Mouse (Mus musculus) forebrain, embryonic 15.5 days (tissue): Measurements from ENCODE around the gene Olfr818. TPM values are rescaled to one million over a fixed set of nuclear protein-coding genes. Genes with fewer than 3 reads are reported as not detected.
"Not testable (repeated sequence)": the region's sequence is repeated elsewhere in the genome, so short reads cannot be mapped to it uniquely, and the experiment has no call there.

Source experiments
- ATAC-seq: fragments of 200-750 bp; cut with Nextera tagmentation; replicated peaks from 2 replicates; pipeline ENCODE4 v1.8.0; 2017; ENCODE audit warnings: mild to moderate bottlenecking, moderate TSS enrichment, moderate library complexity
- H3K27ac ChIP-seq: fragments of 300-500 bp; sonication (generic); replicated peaks from 2 replicates; pipeline ENCODE4 v1.5.1; 2015; ENCODE audit warnings: mild to moderate bottlenecking, inconsistent platforms
- H3K27me3 ChIP-seq: fragments of 300-500 bp; sonication (generic); 2 replicates; pipeline ENCODE4 v1.6.1; 2015; ENCODE audit warnings: inconsistent platforms
- H3K36me3 ChIP-seq: fragments of 300-500 bp; sonication (generic); 2 replicates; pipeline ENCODE4 v1.6.1; 2015; ENCODE audit warnings: mild to moderate bottlenecking, inconsistent platforms
- H3K4me1 ChIP-seq: fragments of 300-500 bp; sonication (generic); 2 replicates; pipeline ENCODE4 v1.6.1; 2015; ENCODE audit warnings: inconsistent platforms
- H3K4me2 ChIP-seq: fragments of 300-500 bp; sonication (generic); replicated peaks from 2 replicates; pipeline ENCODE4 v1.6.1; 2015; ENCODE audit warnings: mild to moderate bottlenecking, inconsistent platforms
- H3K4me3 ChIP-seq: fragments of 300-500 bp; sonication (generic); 2 replicates; pipeline ENCODE4 v1.5.1; 2015; ENCODE audit warnings: mild to moderate bottlenecking, inconsistent platforms
- H3K9ac ChIP-seq: fragments of 300-500 bp; sonication (generic); replicated peaks from 2 replicates; pipeline ENCODE4 v1.6.1; 2015; ENCODE audit warnings: mild to moderate bottlenecking, inconsistent platforms
- H3K9me3 ChIP-seq: fragments of 300-500 bp; sonication (generic); 2 replicates; pipeline ENCODE4 v1.6.1; 2016; ENCODE audit warnings: inconsistent platforms
- WGBS: fragments of 180-500 bp; shearing (Covaris S2); methylation state at CpG from one replicate; pipeline ENCODE4 v1.1.7; 2015; ENCODE audit warnings: mixed read lengths; 5-methylcytosine and 5-hydroxymethylcytosine counted together
- polyA plus RNA-seq: library from polyadenylated mRNA; unstranded; fragments of >200 nt; fragmentation: Nextera tagmentation; extraction: Ambion mirVana; gene quantifications from 2 replicates; pipeline ENCODE4 v1.2.1, GENCODE M21; 2015

The Olfr818 gene
- polyA plus RNA-seq = not detected in 2 replicates

GRCm38 (mm10) chr10:129949000-129949399 is at the start of gene Olfr818:
Olfr818 (minus strand) TSS chr10:129949100.
- Histone ChIP-seq H3K9ac (no peak within 1 kb of the TSS), H3K4me1 (no peaks in the 10 kb centered on the region), H3K36me3 (no peaks in the 10 kb centered on the region), H3K27ac (no peak within 1 kb of the TSS), H3K4me2 (no peak within 1 kb of the TSS), H3K9me3 (no peaks in the 10 kb centered on the region), H3K27me3 (no peaks in the 10 kb centered on the region), H3K4me3 (no peak within 1 kb of the TSS)
- 96% methylated on average over 2 of the region's 2 CpGs for WGBS
- ATAC-seq = no peak

- H3K4me1 ChIP-seq, H3K9ac ChIP-seq, H3K9me3 ChIP-seq, H3K4me3 ChIP-seq, H3K36me3 ChIP-seq, ATAC-seq, H3K27ac ChIP-seq, H3K27me3 ChIP-seq, H3K4me2 ChIP-seq: not testable (repeated sequence)
- no CpG with 5 or more reads among the region's 1 CpGs for WGBS
These were observed 36.1 kb upstream of the Olfr818 start, which contains the start of gene Gm10310 for GRCm38 (mm10) chr10:129984962-129985361. Gm10310 (minus strand) TSS chr10:129985062.

GRCm38 (mm10) chr10:129981867-129982266 is 33.0 kb upstream of the Olfr818 start:
- not testable (repeated sequence) for H3K4me3 ChIP-seq, ATAC-seq, H3K4me1 ChIP-seq, H3K9ac ChIP-seq, H3K36me3 ChIP-seq, H3K4me2 ChIP-seq, H3K9me3 ChIP-seq, H3K27ac ChIP-seq, H3K27me3 ChIP-seq
- no CpG with 5 or more reads among the region's 3 CpGs for WGBS

- no CpG with 5 or more reads among the region's 2 CpGs for WGBS
- H3K36me3 ChIP-seq, H3K4me2 ChIP-seq, H3K4me3 ChIP-seq, H3K27ac ChIP-seq, H3K4me1 ChIP-seq, H3K27me3 ChIP-seq, H3K9ac ChIP-seq, ATAC-seq, H3K9me3 ChIP-seq: not testable (repeated sequence)
These were observed 27.1 kb upstream of the Olfr818 start, which contains the start of gene Olfr247 for GRCm38 (mm10) chr10:129976040-129976439. Olfr247 (minus strand) TSS chr10:129976140.

DNA sequence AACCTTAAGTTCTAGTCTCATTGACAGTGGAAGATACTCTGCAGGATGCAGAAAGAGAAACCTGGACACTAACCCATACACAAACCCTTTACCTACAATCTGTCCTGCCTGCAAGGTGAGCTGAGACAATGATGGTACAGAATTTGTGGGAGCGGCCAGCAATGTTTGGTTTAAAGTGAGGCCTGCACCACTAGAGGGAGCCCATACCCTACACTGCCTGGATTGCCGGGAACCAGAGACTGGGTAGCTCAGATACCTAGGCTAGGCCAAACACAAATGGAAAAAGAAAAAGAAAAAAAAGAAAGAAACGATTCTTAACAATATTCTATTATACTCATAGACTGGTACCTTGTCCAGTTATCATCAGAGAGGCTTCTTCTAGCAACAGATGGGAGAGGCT is 24.1 kb upstream of the Olfr818 start:
- no CpG with 5 or more reads among the region's 3 CpGs for WGBS
- not testable (repeated sequence) for H3K4me3 ChIP-seq, H3K4me1 ChIP-seq, H3K27ac ChIP-seq, H3K4me2 ChIP-seq, H3K36me3 ChIP-seq, H3K9me3 ChIP-seq, H3K9ac ChIP-seq, H3K27me3 ChIP-seq
- 0 out of 2 replicates have a peak, but pooled peaks have one; percentile 29 for ATAC-seq

GRCm38 (mm10) chr10:129967166-129967565 is 18.3 kb upstream of the Olfr818 start, which contains the start of gene Olfr819:
Olfr819 (minus strand) TSS chr10:129967266.
- 89% methylated on average over 2 of the region's 2 CpGs for WGBS
- ATAC-seq = not testable (repeated sequence)

GRCm38 (mm10) chr10:129966232-129966631 is 17.3 kb upstream of the Olfr818 start:
- H3K4me1 ChIP-seq, H3K9me3 ChIP-seq, H3K9ac ChIP-seq, H3K4me3 ChIP-seq, H3K4me2 ChIP-seq, ATAC-seq, H3K27me3 ChIP-seq, H3K27ac ChIP-seq, H3K36me3 ChIP-seq: not testable (repeated sequence)
- WGBS = 100% methylated on average over 2 of the region's 3 CpGs

More at GRCm38 (mm10) chr10:129967166-129967565, 18.3 kb upstream of the Olfr818 start, which contains the start of gene Olfr819:
- H3K36me3 ChIP-seq, H3K27ac ChIP-seq, H3K9me3 ChIP-seq, H3K4me2 ChIP-seq, H3K4me3 ChIP-seq, H3K27me3 ChIP-seq, H3K9ac ChIP-seq, H3K4me1 ChIP-seq: not testable (repeated sequence)

GRCm38 (mm10) chr10:129915497-129915896 is 33.4 kb downstream of the Olfr818 start, which contains the start of gene Olfr816:
Olfr816 (minus strand) TSS chr10:129915597.
- no peak within 1 kb of the TSS for H3K27ac ChIP-seq
- no peaks in the 10 kb centered on the region for H3K27me3 ChIP-seq
- no peaks in the 10 kb centered on the region for H3K36me3 ChIP-seq
- no peaks in the 10 kb centered on the region for H3K4me1 ChIP-seq
- no peak within 1 kb of the TSS for H3K9ac ChIP-seq
- no peak within 1 kb of the TSS for H3K4me3 ChIP-seq
- no peaks in the 10 kb centered on the region for H3K9me3 ChIP-seq
- ATAC-seq = no peak
- WGBS = 75% methylated on average over 1 of the region's 1 CpGs
- H3K4me2 ChIP-seq = no peak within 1 kb of the TSS

DNA sequence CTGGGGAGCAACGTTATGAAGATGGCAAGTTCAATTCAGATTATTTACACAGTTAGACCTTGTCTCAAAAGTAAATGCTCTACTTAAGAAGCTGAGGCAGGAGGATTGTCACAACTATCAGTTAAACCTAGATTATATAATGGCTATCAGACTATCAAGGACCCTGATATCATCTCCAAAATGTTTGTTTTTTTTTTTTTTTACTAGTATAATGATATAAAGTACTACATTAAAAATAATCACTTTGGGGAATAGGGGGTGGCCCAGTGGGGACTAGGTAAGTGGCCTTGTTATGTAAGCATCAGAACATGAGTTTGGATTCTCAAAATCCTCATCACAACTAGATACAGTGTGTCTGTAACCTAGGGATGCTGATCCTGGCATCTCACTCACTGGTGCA is 43.1 kb downstream of the Olfr818 start, which contains the start of gene Olfr815:
Gene Olfr815 (minus strand): TSS at position 101 of the 400 bp plus-strand sequence.
- not testable (repeated sequence) for H3K4me2 ChIP-seq, H3K4me3 ChIP-seq, H3K9me3 ChIP-seq, H3K27me3 ChIP-seq, ATAC-seq, H3K36me3 ChIP-seq, H3K9ac ChIP-seq, H3K4me1 ChIP-seq, H3K27ac ChIP-seq
- 71% methylated on average over 1 of the region's 1 CpGs for WGBS

Other genes with a start within 250 kb of the Olfr818 start
- not detected in 2 replicates for gene Olfr804, start 245.9 kb downstream of the Olfr818 start, polyA plus RNA-seq
- gene Olfr805, start 219.7 kb downstream of the Olfr818 start, polyA plus RNA-seq = not detected in 2 replicates
- gene Olfr806, start 207.2 kb downstream of the Olfr818 start, polyA plus RNA-seq = not detected in 2 replicates
- gene Olfr807, start 191.3 kb downstream of the Olfr818 start, polyA plus RNA-seq = not detected in 2 replicates
- gene Olfr808, start 183.6 kb downstream of the Olfr818 start, polyA plus RNA-seq = not detected in 2 replicates
- not detected in 2 replicates for gene Olfr809, start 174.5 kb downstream of the Olfr818 start, polyA plus RNA-seq
- not detected in 2 replicates for gene Olfr810, start 154.2 kb downstream of the Olfr818 start, polyA plus RNA-seq
- not detected in 2 replicates for gene Olfr811, start 144.7 kb downstream of the Olfr818 start, polyA plus RNA-seq
- gene Olfr812, start 103.0 kb downstream of the Olfr818 start, polyA plus RNA-seq = not detected in 2 replicates
- gene Olfr813, start 93.7 kb downstream of the Olfr818 start, polyA plus RNA-seq = not detected in 2 replicates
- not detected in 2 replicates for gene Olfr814, start 69.2 kb downstream of the Olfr818 start, polyA plus RNA-seq
- gene Olfr815, start 43.2 kb downstream of the Olfr818 start, polyA plus RNA-seq = not detected in 2 replicates
- not detected in 2 replicates for gene Olfr816, start 33.5 kb downstream of the Olfr818 start, polyA plus RNA-seq
- not detected in 2 replicates for gene Olfr819, start 18.2 kb upstream of the Olfr818 start, polyA plus RNA-seq
- not detected in 2 replicates for gene Olfr247, start 27.0 kb upstream of the Olfr818 start, polyA plus RNA-seq
- gene Gm10310, start 36.0 kb upstream of the Olfr818 start, polyA plus RNA-seq = not detected in 2 replicates
- gene Olfr820, start 63.5 kb upstream of the Olfr818 start, polyA plus RNA-seq = not detected in 2 replicates
- not detected in 2 replicates for gene Olfr821, start 81.2 kb upstream of the Olfr818 start, polyA plus RNA-seq
- not detected in 2 replicates for gene Olfr822, start 122.1 kb upstream of the Olfr818 start, polyA plus RNA-seq
- not detected in 2 replicates for gene Olfr823, start 166.3 kb upstream of the Olfr818 start, polyA plus RNA-seq
- gene Olfr824, start 180.9 kb upstream of the Olfr818 start, polyA plus RNA-seq = not detected in 2 replicates
- gene Olfr825, start 217.7 kb upstream of the Olfr818 start, polyA plus RNA-seq = not detected in 2 replicates
- not detected in 2 replicates for gene Olfr826, start 235.1 kb upstream of the Olfr818 start, polyA plus RNA-seq